Mouse (Mus musculus) neural tube, embryonic 11.5 days (tissue): ENCODE results near the gene Ctxn1. TPM values are rescaled to one million over a fixed set of nuclear protein-coding genes. Genes with fewer than 3 reads are reported as not detected.
A peak's percentile ranks its signal among the peaks of the same experiment; 100 is the strongest.
"Not testable (repeated sequence)": the region's sequence is repeated elsewhere in the genome, so short reads cannot be mapped to it uniquely, and the experiment has no call there.

Experiments
- ATAC-seq: fragments of 200-750 bp; cut with Nextera tagmentation; 2 replicates; pipeline ENCODE4 v1.8.0; 2017; ENCODE audit warnings: moderate number of reproducible peaks, mild to moderate bottlenecking, moderate TSS enrichment, moderate library complexity; ENCODE audit not compliant: insufficient read depth, low FRiP score, low TSS enrichment
- DNase-seq: peaks from one replicate; pipeline ENCODE4 v3.0.0-alpha.2; 2015; ENCODE audit warnings: low spot score
- H3K27ac ChIP-seq: fragments of 300-500 bp; sonication (generic); 2 replicates; pipeline ENCODE4 v1.5.1; 2014; ENCODE audit warnings: low read depth, mild to moderate bottlenecking, low read length
- H3K27me3 ChIP-seq: fragments of 300-500 bp; sonication (generic); 2 replicates; pipeline ENCODE4 v1.6.1; 2014; ENCODE audit warnings: mild to moderate bottlenecking, low read length, mixed read lengths; ENCODE audit not compliant: control insufficient read depth, insufficient read depth
- H3K36me3 ChIP-seq: fragments of 300-500 bp; sonication (generic); 2 replicates; pipeline ENCODE4 v1.6.1; 2014; ENCODE audit warnings: mild to moderate bottlenecking, low read length, moderate library complexity, mixed read lengths; ENCODE audit not compliant: control insufficient read depth, insufficient read depth
- H3K4me1 ChIP-seq: fragments of 300-500 bp; sonication (generic); 2 replicates; pipeline ENCODE4 v1.6.1; 2014; ENCODE audit warnings: low read length, mixed read lengths; ENCODE audit not compliant: control insufficient read depth, insufficient read depth
- H3K4me2 ChIP-seq: fragments of 300-500 bp; sonication (generic); 2 replicates; pipeline ENCODE4 v1.6.1; 2014; ENCODE audit warnings: low read depth, mild to moderate bottlenecking, moderate library complexity
- H3K4me3 ChIP-seq: fragments of 300-500 bp; sonication (generic); 2 replicates; pipeline ENCODE4 v1.5.1; 2014; ENCODE audit warnings: low read depth, low read length
- H3K9ac ChIP-seq: fragments of 300-500 bp; sonication (generic); 2 replicates; pipeline ENCODE4 v1.6.1; 2014; ENCODE audit warnings: mild to moderate bottlenecking, low read length
- H3K9me3 ChIP-seq: fragments of 300-500 bp; sonication (generic); 2 replicates; pipeline ENCODE4 v1.6.1; 2016; ENCODE audit warnings: low read length; ENCODE audit not compliant: control insufficient read depth
- WGBS: fragments of 180-500 bp; shearing (Covaris S2); extraction: QIAGEN DNeasy Blood & Tissue Kit; methylation state at CpG from one replicate; pipeline ENCODE4 v1.1.7; 2014; 5-methylcytosine and 5-hydroxymethylcytosine counted together
- polyA plus RNA-seq: library from polyadenylated mRNA; unstranded; fragments of >200 nt; fragmentation: Nextera tagmentation; extraction: Ambion mirVana; gene quantifications from 2 replicates; pipeline ENCODE4 v1.2.1, GENCODE M21; 2014

The Ctxn1 gene
- polyA plus RNA-seq, 1 experiment from 2014 or later = 140 TPM

DNA sequence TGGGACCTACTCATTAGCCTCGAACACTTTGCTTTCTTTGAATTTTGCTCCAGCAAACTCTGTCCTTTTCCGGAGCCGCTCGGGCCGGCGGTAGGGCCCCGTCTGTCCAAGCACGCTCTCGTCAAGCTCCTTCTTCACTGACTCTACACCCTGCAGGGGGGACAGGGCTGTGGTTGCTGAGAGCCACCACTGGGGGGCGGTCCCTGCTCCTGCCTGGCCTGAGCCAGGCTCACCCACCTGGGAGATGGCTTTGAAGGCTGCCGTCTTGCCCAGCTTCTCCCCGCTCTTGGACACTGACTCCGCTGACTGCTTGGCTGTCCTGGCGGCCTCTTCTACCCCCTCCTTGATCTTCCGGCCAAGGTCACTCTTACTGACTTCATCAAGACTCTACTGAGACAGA is 8.6 kb upstream of the Ctxn1 start:
- Histone ChIP-seq H3K4me1 (no peaks in the 10 kb centered on the region), H3K4me3 (no peak overlapping the region), H3K9me3 (no peaks in the 10 kb centered on the region), H3K27ac (no peak overlapping the region), H3K36me3 (peaks cover 20% of the 10 kb centered on the region), H3K4me2 (no peak overlapping the region), H3K27me3 (no peaks in the 10 kb centered on the region), H3K9ac (no peak overlapping the region)
- DNase-seq (no peak), ATAC-seq (0 out of 2 replicates have a peak, but pooled peaks have one; percentile 41)
- WGBS = 77% methylated on average over 15 of the region's 15 CpGs

DNA sequence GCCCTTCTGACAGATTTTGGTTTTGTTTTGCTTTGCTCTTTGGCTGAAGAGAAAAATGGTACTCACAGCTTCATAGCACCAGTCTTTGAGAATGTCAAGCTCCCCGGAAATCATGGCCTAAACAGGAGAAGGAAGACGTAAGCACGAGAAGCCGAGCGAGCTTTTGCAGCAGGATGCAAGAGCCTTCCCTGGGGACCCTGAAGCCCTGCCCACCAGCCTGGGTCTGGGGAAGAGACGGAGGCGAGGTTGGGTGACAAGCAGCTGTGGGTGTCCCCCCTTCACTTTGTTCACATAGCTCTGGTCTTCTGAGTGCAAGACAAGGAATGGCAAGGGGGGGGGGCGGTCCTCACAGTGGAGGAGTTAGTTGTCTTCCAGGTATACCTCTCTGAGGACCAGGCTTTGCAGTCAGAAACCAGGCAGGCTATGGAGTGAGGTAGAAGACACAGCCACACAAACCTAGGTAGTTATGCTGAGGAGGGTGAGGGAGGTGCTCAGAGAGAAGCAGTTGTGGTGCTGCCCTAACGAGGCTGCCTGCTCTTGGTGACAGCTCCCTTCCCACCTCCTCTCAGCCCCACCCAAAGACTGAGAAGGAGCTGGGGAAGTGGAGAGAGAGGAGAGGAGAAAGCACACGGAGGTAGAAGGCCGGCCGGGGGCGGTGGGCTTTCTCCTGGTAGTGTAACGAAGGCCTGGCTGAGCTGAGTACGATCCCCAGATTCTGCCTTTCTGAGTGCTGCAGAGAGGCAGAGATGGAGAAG is 6.3 kb upstream of the Ctxn1 start:
- Histone ChIP-seq H3K9ac (no peak overlapping the region), H3K9me3 (no peaks in the 10 kb centered on the region), H3K4me3 (no peak overlapping the region), H3K4me1 (no peaks in the 10 kb centered on the region), H3K27me3 (no peaks in the 10 kb centered on the region), H3K4me2 (no peak overlapping the region), H3K36me3 (peaks cover 20% of the 10 kb centered on the region), H3K27ac (no peak overlapping the region)
- no peak for ATAC-seq
- WGBS = 90% methylated on average over 15 of the region's 15 CpGs
- no peak for DNase-seq

DNA sequence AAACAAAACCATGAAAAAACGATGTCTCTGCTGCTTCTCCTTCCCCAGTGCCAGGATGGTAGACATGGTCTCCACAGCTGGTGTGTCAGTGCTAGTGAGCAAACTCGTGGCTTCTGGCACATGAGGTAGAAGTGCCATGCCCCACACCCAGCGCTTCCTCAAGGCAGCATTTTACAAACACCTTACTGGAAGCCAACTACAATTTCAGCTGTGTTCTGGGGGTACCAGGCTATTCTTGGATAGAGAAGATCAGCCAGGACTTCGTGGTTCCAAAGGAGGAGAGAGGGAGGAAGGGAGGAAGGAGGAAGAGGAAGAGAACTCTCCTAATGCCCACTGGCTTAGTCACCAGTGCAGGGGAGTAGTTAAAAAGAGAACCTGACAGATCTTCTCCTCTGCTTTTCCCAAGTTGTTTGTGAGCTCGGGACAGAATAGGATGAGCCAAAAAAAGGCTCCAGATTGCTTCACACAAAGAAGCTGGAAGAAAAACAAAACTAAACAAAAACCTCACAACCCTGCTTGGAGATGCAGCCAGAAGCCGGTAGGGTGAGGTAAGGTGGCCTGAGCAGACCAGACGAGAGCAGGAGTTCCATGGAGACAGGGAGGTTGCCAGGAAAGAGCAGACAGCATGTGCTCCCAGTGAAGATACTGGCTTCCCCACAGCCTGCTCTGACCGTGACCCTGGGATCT is 4.2 kb upstream of the Ctxn1 start:
- DNase-seq = no peak
- 94% methylated on average over 8 of the region's 8 CpGs for WGBS

DNA sequence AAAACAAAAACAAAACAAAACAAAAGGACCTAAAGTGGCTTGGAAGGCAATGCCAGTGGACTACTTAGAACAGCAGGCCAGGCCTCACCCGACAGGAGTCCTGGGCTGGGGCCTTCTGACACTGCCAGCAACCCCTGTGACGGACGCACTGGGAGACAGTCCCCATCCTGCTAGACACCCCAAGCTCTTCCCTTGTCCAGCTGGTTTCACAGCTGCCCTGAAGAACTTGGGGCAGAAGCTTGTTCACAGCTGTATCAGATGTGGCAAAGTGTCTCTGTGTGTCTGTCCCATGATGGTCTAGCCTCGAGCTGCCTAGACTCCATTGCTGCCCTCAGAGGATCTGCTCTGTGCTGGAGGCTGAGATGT is 714 bp upstream of the Ctxn1 start:
- H3K27ac ChIP-seq = no peak overlapping the region
- H3K4me1 ChIP-seq = peaks cover 16% of the 10 kb centered on the region
- H3K27me3 ChIP-seq = no peaks in the 10 kb centered on the region
- no peak for DNase-seq
- H3K36me3 ChIP-seq = peaks cover 5% of the 10 kb centered on the region
- no peaks in the 10 kb centered on the region for H3K9me3 ChIP-seq
- H3K4me3 ChIP-seq = no peak overlapping the region
- ATAC-seq = no peak
- peak overlapping the region; percentile 97 for H3K9ac ChIP-seq
- WGBS = 87% methylated on average over 4 of the region's 4 CpGs
- H3K4me2 ChIP-seq = no peak overlapping the region

More for the DNA sequence above, 4.2 kb upstream of the Ctxn1 start:
- Histone ChIP-seq H3K27me3 (no peaks in the 10 kb centered on the region), H3K4me3 (no peak overlapping the region), H3K9me3 (no peaks in the 10 kb centered on the region), H3K4me1 (peaks cover 6% of the 10 kb centered on the region), H3K36me3 (peaks cover 17% of the 10 kb centered on the region), H3K9ac (no peak overlapping the region), H3K4me2 (no peak overlapping the region), H3K27ac (no peak overlapping the region)
- ATAC-seq = no peak

DNA sequence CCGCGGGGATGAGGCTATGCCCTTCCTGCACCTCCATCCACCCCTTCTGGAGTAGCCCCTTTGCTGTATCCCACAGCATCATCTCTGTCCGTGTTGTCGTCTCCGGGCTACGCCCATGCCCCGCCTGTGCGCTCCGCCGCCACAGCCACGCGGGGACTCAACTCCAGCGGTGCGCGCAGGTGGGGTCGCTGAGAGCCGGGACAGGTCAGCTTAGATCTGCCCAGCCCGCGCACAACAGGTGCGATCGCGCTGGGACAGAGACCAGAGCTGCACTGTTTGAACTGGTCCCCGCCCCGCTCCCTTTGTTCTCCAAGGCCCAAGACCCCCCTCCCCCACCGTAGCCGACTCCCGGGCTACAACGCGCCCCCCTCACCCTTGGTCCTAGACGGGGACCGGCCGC is 396 bp downstream of the Ctxn1 start:
- no peaks in the 10 kb centered on the region for H3K27me3 ChIP-seq
- no peak for DNase-seq
- peak overlapping the region; percentile 93 for H3K27ac ChIP-seq
- peak; percentile 71 for ATAC-seq
- peak overlapping the region; percentile 97 for H3K9ac ChIP-seq
- H3K4me1 ChIP-seq = peaks cover 19% of the 10 kb centered on the region
- H3K9me3 ChIP-seq = no peaks in the 10 kb centered on the region
- peak overlapping the region; percentile 72 for H3K4me2 ChIP-seq
- peaks cover 5% of the 10 kb centered on the region for H3K36me3 ChIP-seq
- under 1% methylated on average over 30 of the region's 32 CpGs for WGBS
- H3K4me3 ChIP-seq = peak overlapping the region; percentile 91

DNA sequence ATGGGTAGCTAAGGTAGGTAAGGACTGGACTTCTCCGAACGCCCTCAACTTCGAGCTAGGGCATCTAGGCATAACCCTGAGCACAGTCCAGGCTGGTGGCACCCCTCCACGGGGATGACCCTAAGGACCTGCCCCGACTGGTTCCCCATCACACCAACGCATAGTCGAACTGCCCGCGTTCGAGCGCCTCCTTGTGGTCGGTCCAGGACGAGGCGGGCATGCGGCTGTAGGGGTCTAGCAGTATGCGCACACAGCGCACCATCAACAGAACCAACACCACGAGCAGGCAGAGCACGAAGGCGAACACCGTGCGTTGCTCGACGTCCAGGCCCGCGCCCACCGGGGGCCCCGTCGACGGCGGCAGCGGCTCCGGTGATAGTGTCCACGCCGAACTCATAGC is 841 bp downstream of the Ctxn1 start:
- Histone ChIP-seq H3K4me3 (peak overlapping the region; percentile 91), H3K9ac (peak overlapping the region; percentile 97), H3K9me3 (no peaks in the 10 kb centered on the region), H3K27ac (peak overlapping the region; percentile 93), H3K36me3 (peaks cover 5% of the 10 kb centered on the region), H3K4me2 (peak overlapping the region; percentile 72), H3K4me1 (peaks cover 22% of the 10 kb centered on the region), H3K27me3 (no peaks in the 10 kb centered on the region)
- DNase-seq (peak; percentile 89), ATAC-seq (peak; percentile 79)
- WGBS = 2% methylated on average over 35 of the region's 35 CpGs

DNA sequence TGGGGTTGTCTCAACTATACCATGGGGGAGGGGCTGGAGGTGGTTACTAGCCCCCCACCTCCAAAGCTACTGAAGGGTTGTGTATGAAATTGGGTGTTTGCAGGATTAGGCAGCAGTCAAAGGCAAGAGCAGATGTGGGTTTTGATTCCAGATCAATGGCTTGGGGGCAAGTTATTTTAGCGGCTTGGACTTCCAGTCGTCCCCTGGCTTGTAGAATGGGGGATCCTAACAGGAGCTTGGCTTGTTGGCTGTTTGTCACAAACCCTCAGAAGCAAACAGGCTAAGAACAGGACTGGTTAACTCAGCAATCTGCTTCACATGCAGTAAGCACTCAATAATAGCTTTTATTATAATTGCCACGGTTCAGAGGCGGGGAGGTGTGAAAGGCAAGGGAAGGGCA is 1.7 kb downstream of the Ctxn1 start:
- H3K9ac ChIP-seq = peak overlapping the region; percentile 97
- ATAC-seq (no peak), DNase-seq (no peak)
- 0 out of 2 replicates have a peak overlapping the region, but pooled peaks have one; percentile 3 for H3K4me3 ChIP-seq
- peaks cover 5% of the 10 kb centered on the region for H3K36me3 ChIP-seq
- H3K4me2 ChIP-seq = peak overlapping the region; percentile 72
- H3K27me3 ChIP-seq = no peaks in the 10 kb centered on the region
- H3K4me1 ChIP-seq = peaks cover 22% of the 10 kb centered on the region
- H3K9me3 ChIP-seq = no peaks in the 10 kb centered on the region
- 78% methylated on average over 4 of the region's 4 CpGs for WGBS
- H3K27ac ChIP-seq = no peak overlapping the region

DNA sequence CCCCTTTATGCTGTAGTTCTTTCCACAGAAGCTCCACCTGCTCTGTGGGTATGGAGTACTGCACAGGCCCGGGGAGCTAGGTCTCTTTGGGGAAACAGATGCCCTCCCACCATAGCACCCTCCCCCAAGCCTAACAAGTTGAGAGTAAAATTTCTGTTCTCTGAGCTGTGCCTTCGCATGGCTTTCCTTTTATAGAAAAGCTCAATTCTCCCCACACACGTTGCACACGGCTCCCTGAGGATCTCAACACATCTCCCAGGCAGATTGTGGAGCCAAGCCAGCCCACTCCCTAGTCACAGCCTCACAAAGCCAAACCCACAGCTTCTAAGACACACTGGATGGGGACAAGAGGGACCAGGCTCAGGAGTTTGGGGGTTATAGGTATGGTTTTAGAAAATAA is 2.2 kb downstream of the Ctxn1 start:
- peaks cover 5% of the 10 kb centered on the region for H3K36me3 ChIP-seq
- ATAC-seq (no peak), DNase-seq (no peak)
- peaks cover 22% of the 10 kb centered on the region for H3K4me1 ChIP-seq
- H3K27me3 ChIP-seq = no peaks in the 10 kb centered on the region
- H3K9ac ChIP-seq = no peak overlapping the region; the same call in 1 of the 2 replicates
- H3K9me3 ChIP-seq = no peaks in the 10 kb centered on the region
- peak overlapping the region; percentile 3; the same call in 1 of the 2 replicates for H3K4me2 ChIP-seq
- 86% methylated on average over 4 of the region's 4 CpGs for WGBS
- no peak overlapping the region for H3K27ac ChIP-seq
- H3K4me3 ChIP-seq = no peak overlapping the region

DNA sequence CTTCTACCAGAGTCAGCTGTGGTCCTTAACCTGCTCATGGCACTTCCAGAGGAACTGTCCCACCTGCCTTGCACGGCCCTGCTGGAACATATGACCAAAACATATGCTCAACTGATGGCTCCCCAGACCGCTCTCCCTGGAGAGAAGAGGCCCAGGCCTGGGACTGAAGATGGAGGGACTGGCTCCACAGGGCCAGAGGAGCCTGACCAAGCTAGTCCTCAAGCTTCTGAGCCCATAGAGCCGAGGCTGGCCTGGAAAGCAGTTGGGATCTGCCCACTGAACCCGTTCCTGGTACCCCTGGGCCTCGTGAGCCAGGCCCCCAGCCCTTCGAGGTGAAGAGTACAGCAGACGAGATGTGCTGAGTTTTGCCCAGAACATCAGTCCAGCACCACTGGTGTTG is 3.6 kb downstream of the Ctxn1 start:
- peaks cover 22% of the 10 kb centered on the region for H3K4me1 ChIP-seq
- H3K4me3 ChIP-seq, ATAC-seq, H3K9me3 ChIP-seq, H3K9ac ChIP-seq, H3K27me3 ChIP-seq, H3K36me3 ChIP-seq, H3K27ac ChIP-seq, H3K4me2 ChIP-seq: not testable (repeated sequence)
- WGBS = 88% methylated on average over 7 of the region's 7 CpGs
- DNase-seq = peak; percentile 6
